Mouse (Mus musculus) forebrain, embryonic 15.5 days (tissue): ENCODE results near the gene Zfp677. TPM values are rescaled to one million over a fixed set of nuclear protein-coding genes. Genes with fewer than 3 reads are reported as not detected.
"Not testable (repeated sequence)": the region's sequence is repeated elsewhere in the genome, so short reads cannot be mapped to it uniquely, and the experiment has no call there.

ENCODE experiments used
- ATAC-seq: fragments of 200-750 bp; cut with Nextera tagmentation; replicated peaks from 2 replicates; pipeline ENCODE4 v1.8.0; 2017; ENCODE audit warnings: mild to moderate bottlenecking, moderate TSS enrichment, moderate library complexity
- H3K27ac ChIP-seq: fragments of 300-500 bp; sonication (generic); replicated peaks from 2 replicates; pipeline ENCODE4 v1.5.1; 2015; ENCODE audit warnings: mild to moderate bottlenecking, inconsistent platforms
- H3K27me3 ChIP-seq: fragments of 300-500 bp; sonication (generic); 2 replicates; pipeline ENCODE4 v1.6.1; 2015; ENCODE audit warnings: inconsistent platforms
- H3K36me3 ChIP-seq: fragments of 300-500 bp; sonication (generic); 2 replicates; pipeline ENCODE4 v1.6.1; 2015; ENCODE audit warnings: mild to moderate bottlenecking, inconsistent platforms
- H3K4me1 ChIP-seq: fragments of 300-500 bp; sonication (generic); 2 replicates; pipeline ENCODE4 v1.6.1; 2015; ENCODE audit warnings: inconsistent platforms
- H3K4me2 ChIP-seq: fragments of 300-500 bp; sonication (generic); replicated peaks from 2 replicates; pipeline ENCODE4 v1.6.1; 2015; ENCODE audit warnings: mild to moderate bottlenecking, inconsistent platforms
- H3K4me3 ChIP-seq: fragments of 300-500 bp; sonication (generic); 2 replicates; pipeline ENCODE4 v1.5.1; 2015; ENCODE audit warnings: mild to moderate bottlenecking, inconsistent platforms
- H3K9ac ChIP-seq: fragments of 300-500 bp; sonication (generic); replicated peaks from 2 replicates; pipeline ENCODE4 v1.6.1; 2015; ENCODE audit warnings: mild to moderate bottlenecking, inconsistent platforms
- H3K9me3 ChIP-seq: fragments of 300-500 bp; sonication (generic); 2 replicates; pipeline ENCODE4 v1.6.1; 2016; ENCODE audit warnings: inconsistent platforms
- WGBS: fragments of 180-500 bp; shearing (Covaris S2); methylation state at CpG from one replicate; pipeline ENCODE4 v1.1.7; 2015; ENCODE audit warnings: mixed read lengths; 5-methylcytosine and 5-hydroxymethylcytosine counted together
- polyA plus RNA-seq: library from polyadenylated mRNA; unstranded; fragments of >200 nt; fragmentation: Nextera tagmentation; extraction: Ambion mirVana; gene quantifications from 2 replicates; pipeline ENCODE4 v1.2.1, GENCODE M21; 2015

Zfp677 gene
- polyA plus RNA-seq, result 4.2 and 5.1 TPM in 2 replicates

GRCm38 (mm10) chr17:21383391-21384056 is at the start of gene Zfp677:
Gene Zfp677, plus strand, starts transcription at chr17:21383748.
- H3K27ac ChIP-seq, result 0 out of 2 replicates have a peak within 1 kb of the TSS, but pooled peaks have one; percentile 1
- peak within 1 kb of the TSS; percentile 45 for H3K9ac ChIP-seq
- no peaks in the 10 kb centered on the region for H3K9me3 ChIP-seq
- no peaks in the 10 kb centered on the region for H3K27me3 ChIP-seq
- 8% methylated on average over 20 of the region's 20 CpGs for WGBS
- H3K36me3 ChIP-seq, result no peaks in the 10 kb centered on the region
- peak within 1 kb of the TSS; percentile 71 for H3K4me2 ChIP-seq
- no peaks in the 10 kb centered on the region for H3K4me1 ChIP-seq
- peak; percentile 99 for ATAC-seq
- peak within 1 kb of the TSS; percentile 50 for H3K4me3 ChIP-seq

- H3K9me3 ChIP-seq, H3K27me3 ChIP-seq, ATAC-seq, H3K36me3 ChIP-seq, H3K9ac ChIP-seq, H3K4me3 ChIP-seq, H3K4me2 ChIP-seq, H3K4me1 ChIP-seq, H3K27ac ChIP-seq: not testable (repeated sequence)
- 8% methylated on average over 3 of the region's 3 CpGs for WGBS
These were observed 15.5 kb upstream of the Zfp677 start for GRCm38 (mm10) chr17:21368018-21368417.

- H3K36me3 ChIP-seq, result no peaks in the 10 kb centered on the region
- H3K27ac ChIP-seq, result no peak overlapping the region
- H3K27me3 ChIP-seq, result no peaks in the 10 kb centered on the region
- 11% methylated on average over 31 of the region's 31 CpGs for WGBS
- H3K9me3 ChIP-seq, result no peaks in the 10 kb centered on the region
- H3K9ac ChIP-seq, result peak overlapping the region; percentile 35; the same call in 1 of the 2 replicates
- H3K4me3 ChIP-seq, result peak overlapping the region; percentile 34
- H3K4me2 ChIP-seq, result peak overlapping the region; percentile 48
- ATAC-seq, result no peak; the same call in 1 of the 2 replicates
- no peaks in the 10 kb centered on the region for H3K4me1 ChIP-seq
These were observed 13.4 kb upstream of the Zfp677 start for GRCm38 (mm10) chr17:21369925-21370719.

- Histone ChIP-seq H3K27me3 (no peaks in the 10 kb centered on the region), H3K9ac (no peak overlapping the region), H3K4me3 (no peak overlapping the region), H3K9me3 (no peaks in the 10 kb centered on the region), H3K4me2 (no peak overlapping the region), H3K36me3 (no peaks in the 10 kb centered on the region), H3K4me1 (no peaks in the 10 kb centered on the region), H3K27ac (no peak overlapping the region)
- 59% methylated on average over 1 of the region's 1 CpGs for WGBS
- ATAC-seq, result no peak
These were observed 8.2 kb upstream of the Zfp677 start for GRCm38 (mm10) chr17:21375311-21375710.

GRCm38 (mm10) chr17:21384057-21384411 is 486 bp downstream of the Zfp677 start:
- peak; percentile 58; the same call in 1 of the 2 replicates for ATAC-seq
- Histone ChIP-seq H3K9ac (peak overlapping the region; percentile 45), H3K4me1 (no peaks in the 10 kb centered on the region), H3K9me3 (no peaks in the 10 kb centered on the region), H3K4me2 (peak overlapping the region; percentile 71), H3K4me3 (peak overlapping the region; percentile 50), H3K27me3 (no peaks in the 10 kb centered on the region), H3K36me3 (no peaks in the 10 kb centered on the region), H3K27ac (0 out of 2 replicates have a peak overlapping the region, but pooled peaks have one; percentile 1)
- WGBS, result 18% methylated on average over 8 of the region's 8 CpGs

- peak within 1 kb of the TSS; percentile 54 for H3K9ac ChIP-seq
- WGBS, result 1% methylated on average over 22 of the region's 22 CpGs
- H3K27ac ChIP-seq, result 0 out of 2 replicates have a peak within 1 kb of the TSS, but pooled peaks have one; percentile 29
These were observed 39.4 kb downstream of the Zfp677 start, which contains the start of gene Zfp54 for GRCm38 (mm10) chr17:21422664-21423599. Gene Zfp54, plus strand, starts transcription at chr17:21423227.

GRCm38 (mm10) chr17:21438806-21439400 is 55.4 kb downstream of the Zfp677 start:
- not testable (repeated sequence) for H3K9me3 ChIP-seq, H3K4me3 ChIP-seq, H3K27me3 ChIP-seq, ATAC-seq, H3K9ac ChIP-seq, H3K4me1 ChIP-seq, H3K36me3 ChIP-seq, H3K27ac ChIP-seq, H3K4me2 ChIP-seq
- WGBS, result 80% methylated on average over 9 of the region's 9 CpGs

More at GRCm38 (mm10) chr17:21422664-21423599, 39.4 kb downstream of the Zfp677 start, which contains the start of gene Zfp54:
- Histone ChIP-seq H3K9me3 (no peaks in the 10 kb centered on the region), H3K36me3 (no peaks in the 10 kb centered on the region), H3K4me2 (peak within 1 kb of the TSS; percentile 88), H3K4me1 (peaks cover 11% of the 10 kb centered on the region), H3K27me3 (no peaks in the 10 kb centered on the region), H3K4me3 (peak within 1 kb of the TSS; percentile 46)
- peak; percentile 98 for ATAC-seq

Other genes starting within 250 kb of the Zfp677 start
- gene Vmn1r234, start 157.7 kb upstream of the Zfp677 start, polyA plus RNA-seq, result not detected in 2 replicates
- gene Vmn1r235, start 127.3 kb upstream of the Zfp677 start, polyA plus RNA-seq, result not detected in 2 replicates
- gene Vmn1r236, start 100.8 kb upstream of the Zfp677 start, polyA plus RNA-seq, result not detected in 2 replicates
- gene Vmn1r237, start 71.9 kb upstream of the Zfp677 start, polyA plus RNA-seq, result not detected in 2 replicates
- gene Zfp54, start 39.5 kb downstream of the Zfp677 start, polyA plus RNA-seq, result 4.3 and 5.2 TPM in 2 replicates
- gene Zfp51, start 66.6 kb downstream of the Zfp677 start, polyA plus RNA-seq, result 12.5 and 13.0 TPM in 2 replicates
- gene Zfp53, start 105.2 kb downstream of the Zfp677 start, polyA plus RNA-seq, result 10.9 and 11.3 TPM in 2 replicates
- gene Zfp52, start 151.8 kb downstream of the Zfp677 start, polyA plus RNA-seq, result 2.0 and 2.4 TPM in 2 replicates
- 18.6 and 19.5 TPM in 2 replicates for gene Zfp948, start 183.3 kb downstream of the Zfp677 start, polyA plus RNA-seq